Mouse (Mus musculus) lung, postnatal 0 days (tissue): ENCODE results near the gene Bcas2. TPM values are rescaled to one million over a fixed set of nuclear protein-coding genes. Genes with fewer than 3 reads are reported as not detected.

ENCODE experiments used
- ATAC-seq: fragments of 200-750 bp; cut with Nextera tagmentation; 2 replicates; pipeline ENCODE4 v1.8.0; 2017; ENCODE audit warnings: moderate library complexity
- DNase-seq: peaks from one replicate; pipeline ENCODE4 v3.0.0-alpha.2; 2016; ENCODE audit warnings: low spot score
- H3K27ac ChIP-seq: fragments of 300-500 bp; sonication (generic); 2 replicates; pipeline ENCODE4 v1.5.1; 2014; ENCODE audit warnings: antibody characterized with exemption, mild to moderate bottlenecking, low read length, mixed read lengths
- H3K27me3 ChIP-seq: fragments of 300-500 bp; sonication (generic); replicated peaks from 2 replicates; pipeline ENCODE4 v1.6.1; 2014; ENCODE audit warnings: low read length, mixed read lengths; ENCODE audit not compliant: insufficient read depth
- H3K36me3 ChIP-seq: fragments of 300-500 bp; sonication (generic); 2 replicates; pipeline ENCODE4 v1.6.1; 2014; ENCODE audit warnings: low read length, mixed read lengths; ENCODE audit not compliant: insufficient read depth
- H3K4me1 ChIP-seq: fragments of 300-500 bp; sonication (generic); 2 replicates; pipeline ENCODE4 v1.6.1; 2014; ENCODE audit warnings: antibody characterized with exemption, low read depth, low read length, mixed read lengths; ENCODE audit not compliant: insufficient read depth
- H3K4me2 ChIP-seq: fragments of 300-500 bp; sonication (generic); replicated peaks from 2 replicates; pipeline ENCODE4 v1.6.1; 2014; ENCODE audit warnings: low read depth, mild to moderate bottlenecking, low read length, moderate library complexity, mixed read lengths
- H3K4me3 ChIP-seq: fragments of 300-500 bp; sonication (generic); 2 replicates; pipeline ENCODE4 v1.5.1; 2014; ENCODE audit warnings: low read depth, low read length
- H3K9ac ChIP-seq: fragments of 300-500 bp; sonication (generic); replicated peaks from 2 replicates; pipeline ENCODE4 v1.6.1; 2014; ENCODE audit warnings: low read depth, mild to moderate bottlenecking
- H3K9me3 ChIP-seq: fragments of 300-500 bp; sonication (generic); 2 replicates; pipeline ENCODE4 v1.6.1; 2016; ENCODE audit warnings: low read length, mixed read lengths
- CTCF ChIP-seq: IDR thresholded peaks from 2 replicates; pipeline ENCODE4 v1.5.1; 2016; ENCODE audit warnings: antibody characterized with exemption, mild to moderate bottlenecking
- EP300 ChIP-seq: IDR thresholded peaks from 2 replicates; pipeline ENCODE4 v1.6.1; 2016; ENCODE audit warnings: antibody characterized with exemption, mild to moderate bottlenecking, control low read depth
- WGBS: fragments of 180-500 bp; shearing (Covaris S2); extraction: QIAGEN DNeasy Blood & Tissue Kit; methylation state at CpG from one replicate; pipeline ENCODE4 v1.1.7; 2014; 5-methylcytosine and 5-hydroxymethylcytosine counted together
- polyA plus RNA-seq: library from polyadenylated mRNA; unstranded; fragments of >200 nt; fragmentation: Nextera tagmentation; extraction: Ambion mirVana; gene quantifications from 2 replicates; pipeline ENCODE4 v1.2.1, GENCODE M21; 2015

The Bcas2 gene
- polyA plus RNA-seq, 1 experiment from 2014 or later, result 89.8 TPM

GRCm38 (mm10) chr3:103221435-103221834 is 50.0 kb downstream of the Bcas2 start:
- H3K27ac ChIP-seq, result no peak overlapping the region
- ATAC-seq (no peak), DNase-seq (no peak)
- H3K27me3 ChIP-seq, result no peaks in the 10 kb centered on the region
- H3K4me2 ChIP-seq, result no peak overlapping the region
- H3K4me1 ChIP-seq, result no peaks in the 10 kb centered on the region
- no peaks in the 10 kb centered on the region for H3K9me3 ChIP-seq
- H3K9ac ChIP-seq, result no peak overlapping the region
- no peak for TF ChIP-seq EP300
- no peak for TF ChIP-seq CTCF
- no peak overlapping the region for H3K4me3 ChIP-seq
- 41% methylated on average over 2 of the region's 2 CpGs for WGBS
- H3K36me3 ChIP-seq, result no peaks in the 10 kb centered on the region

- WGBS, result 47% methylated on average over 4 of the region's 4 CpGs
Observed at GRCm38 (mm10) chr3:103223752-103224151, 52.3 kb downstream of the Bcas2 start.

GRCm38 (mm10) chr3:103224231-103224765 is 52.8 kb downstream of the Bcas2 start:
- Histone ChIP-seq H3K4me1 (no peaks in the 10 kb centered on the region), H3K9me3 (0 out of 2 replicates have a peak, but pooled peaks cover 6% of the 10 kb centered on the region), H3K27ac (no peak overlapping the region), H3K9ac (no peak overlapping the region), H3K4me2 (no peak overlapping the region), H3K4me3 (no peak overlapping the region), H3K27me3 (no peaks in the 10 kb centered on the region), H3K36me3 (no peaks in the 10 kb centered on the region)
- 82% methylated on average over 12 of the region's 12 CpGs for WGBS
- TF ChIP-seq CTCF (no peak), EP300 (no peak)
- DNase-seq (no peak), ATAC-seq (no peak)

More at GRCm38 (mm10) chr3:103223752-103224151, 52.3 kb downstream of the Bcas2 start:
- Histone ChIP-seq H3K27me3 (no peaks in the 10 kb centered on the region), H3K27ac (no peak overlapping the region), H3K9ac (no peak overlapping the region), H3K9me3 (0 out of 2 replicates have a peak, but pooled peaks cover 6% of the 10 kb centered on the region), H3K36me3 (no peaks in the 10 kb centered on the region), H3K4me3 (no peak overlapping the region), H3K4me1 (no peaks in the 10 kb centered on the region), H3K4me2 (no peak overlapping the region)
- no peak for DNase-seq
- TF ChIP-seq CTCF (peak; percentile 48), EP300 (no peak)
- ATAC-seq, result no peak

GRCm38 (mm10) chr3:103227729-103228128 is 56.3 kb downstream of the Bcas2 start:
- ATAC-seq (no peak), DNase-seq (no peak)
- Histone ChIP-seq H3K36me3 (no peaks in the 10 kb centered on the region), H3K27me3 (no peaks in the 10 kb centered on the region), H3K9me3 (0 out of 2 replicates have a peak, but pooled peaks cover 6% of the 10 kb centered on the region), H3K4me3 (no peak overlapping the region), H3K4me2 (no peak overlapping the region), H3K4me1 (no peaks in the 10 kb centered on the region), H3K9ac (no peak overlapping the region), H3K27ac (no peak overlapping the region)
- TF ChIP-seq CTCF, result no peak
- TF ChIP-seq EP300, result no peak
- 88% methylated on average over 1 of the region's 1 CpGs for WGBS

Other genes with a start within 250 kb of the Bcas2 start
- not detected in 2 replicates for gene Sycp1, start 235.6 kb upstream of the Bcas2 start, polyA plus RNA-seq
- gene Nr1h5, start 207.5 kb upstream of the Bcas2 start, polyA plus RNA-seq, result 0.06 TPM in 1 of 2 replicates, not detected in the other
- 56.3 and 66.6 TPM in 2 replicates for gene Sike1, start 175.9 kb upstream of the Bcas2 start, polyA plus RNA-seq
- 167 and 191 TPM in 2 replicates for gene Csde1, start 151.2 kb upstream of the Bcas2 start, polyA plus RNA-seq
- gene Nras, start 113.4 kb upstream of the Bcas2 start, polyA plus RNA-seq, result 48.0 and 53.6 TPM in 2 replicates
- 0.44 and 0.45 TPM in 2 replicates for gene Ampd1, start 97.6 kb upstream of the Bcas2 start, polyA plus RNA-seq
- gene Dennd2c, start 69.1 kb upstream of the Bcas2 start, polyA plus RNA-seq, result 3.4 and 3.5 TPM in 2 replicates
- gene Trim33, start 107.6 kb downstream of the Bcas2 start, polyA plus RNA-seq, result 8.8 and 10.6 TPM in 2 replicates